Mouse (Mus musculus) layer of hippocampus, adult 11-12 months (tissue): ENCODE data around the gene Akap11.

Source experiments
- DNase-seq: peaks from one replicate; pipeline ENCODE4 v3.0.0; 2022; ENCODE audit warnings: low spot score

Gene Akap11

GRCm38 (mm10) chr14:78448017-78448416, 88.6 kb downstream of the Akap11 start:
- DNase-seq = no peak

- DNase-seq = no peak
Observed at GRCm38 (mm10) chr14:78447542-78447941, 89.1 kb downstream of the Akap11 start.
